Mouse (Mus musculus) hindbrain, embryonic 14.5 days (tissue): Measurements from ENCODE around the gene Ahnak2. TPM values are rescaled to one million over a fixed set of nuclear protein-coding genes. Genes with fewer than 3 reads are reported as not detected.
A peak's percentile ranks its signal among the peaks of the same experiment; 100 is the strongest.

Source experiments
- ATAC-seq: fragments of 200-750 bp; cut with Nextera tagmentation; 2 replicates; pipeline ENCODE4 v1.8.0; 2017; ENCODE audit warnings: moderate number of reproducible peaks, mild to moderate bottlenecking, moderate TSS enrichment, moderate library complexity; ENCODE audit not compliant: low FRiP score
- DNase-seq: peaks from one replicate; pipeline ENCODE4 v3.0.0-alpha.2; 2015; ENCODE audit warnings: low spot score
- H3K27ac ChIP-seq: fragments of 300-500 bp; sonication (generic); 2 replicates; pipeline ENCODE4 v1.5.1; 2014; ENCODE audit warnings: mild to moderate bottlenecking, moderate library complexity
- H3K27me3 ChIP-seq: fragments of 300-500 bp; sonication (generic); 2 replicates; pipeline ENCODE4 v1.6.1; 2014; ENCODE audit warnings: mild to moderate bottlenecking, low read length, mixed read lengths; ENCODE audit not compliant: control insufficient read depth, insufficient read depth
- H3K36me3 ChIP-seq: fragments of 300-500 bp; sonication (generic); replicated peaks from 2 replicates; pipeline ENCODE4 v1.6.1; 2014; ENCODE audit not compliant: control insufficient read depth, insufficient read depth
- H3K4me1 ChIP-seq: fragments of 300-500 bp; sonication (generic); replicated peaks from 2 replicates; pipeline ENCODE4 v1.6.1; 2014; ENCODE audit warnings: antibody characterized with exemption, low read length, mixed read lengths; ENCODE audit not compliant: control insufficient read depth, insufficient read depth
- H3K4me2 ChIP-seq: fragments of 300-500 bp; sonication (generic); replicated peaks from 2 replicates; pipeline ENCODE4 v1.6.1; 2014; ENCODE audit warnings: mild to moderate bottlenecking, moderate library complexity
- H3K4me3 ChIP-seq: fragments of 300-500 bp; sonication (generic); replicated peaks from 2 replicates; pipeline ENCODE4 v1.5.1; 2014; ENCODE audit warnings: mild to moderate bottlenecking, low read length
- H3K9ac ChIP-seq: fragments of 300-500 bp; sonication (generic); 2 replicates; pipeline ENCODE4 v1.6.1; 2014
- H3K9me3 ChIP-seq: fragments of 300-500 bp; sonication (generic); 2 replicates; pipeline ENCODE4 v1.6.1; 2016; ENCODE audit warnings: low read length; ENCODE audit not compliant: control insufficient read depth
- WGBS: fragments of 180-500 bp; shearing (Covaris S2); extraction: QIAGEN DNeasy Blood & Tissue Kit; methylation state at CpG from one replicate; pipeline ENCODE4 v1.1.7; 2014; 5-methylcytosine and 5-hydroxymethylcytosine counted together
- polyA plus RNA-seq: library from polyadenylated mRNA; unstranded; fragments of >200 nt; fragmentation: Nextera tagmentation; extraction: Ambion mirVana; gene quantifications from 2 replicates; pipeline ENCODE4 v1.2.1, GENCODE M21; 2014

The Ahnak2 gene
- polyA plus RNA-seq, 1 experiment from 2014 or later: 1.9 TPM

DNA sequence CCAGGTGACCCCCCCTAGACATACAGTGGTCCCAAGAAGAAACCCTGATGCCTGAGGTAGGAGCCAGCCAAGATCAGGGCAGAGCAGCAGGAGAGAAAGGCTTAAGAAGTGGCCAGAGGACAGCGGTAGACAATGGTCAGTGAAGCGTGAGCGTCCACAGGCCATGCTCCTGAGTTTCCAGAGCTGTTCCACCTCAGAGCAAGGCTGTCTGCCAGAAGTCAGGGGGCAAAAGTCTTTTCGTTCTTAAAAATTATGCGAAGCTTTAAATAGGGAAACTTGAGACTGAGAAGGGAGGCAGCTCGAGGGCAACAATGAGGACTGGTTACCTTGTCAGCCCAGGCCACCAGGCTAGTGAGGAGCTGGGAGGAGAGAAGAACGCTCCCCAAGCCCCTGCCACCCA, 10.9 kb upstream of the Ahnak2 start:
- DNase-seq (no peak), ATAC-seq (no peak)
- 88% methylated on average over 7 of the region's 7 CpGs for WGBS
- Histone ChIP-seq H3K9ac (no peak overlapping the region), H3K9me3 (no peaks in the 10 kb centered on the region), H3K27me3 (no peaks in the 10 kb centered on the region), H3K36me3 (peaks cover 56% of the 10 kb centered on the region), H3K4me2 (no peak overlapping the region), H3K4me3 (no peak overlapping the region), H3K4me1 (peaks cover 13% of the 10 kb centered on the region), H3K27ac (no peak overlapping the region)

DNA sequence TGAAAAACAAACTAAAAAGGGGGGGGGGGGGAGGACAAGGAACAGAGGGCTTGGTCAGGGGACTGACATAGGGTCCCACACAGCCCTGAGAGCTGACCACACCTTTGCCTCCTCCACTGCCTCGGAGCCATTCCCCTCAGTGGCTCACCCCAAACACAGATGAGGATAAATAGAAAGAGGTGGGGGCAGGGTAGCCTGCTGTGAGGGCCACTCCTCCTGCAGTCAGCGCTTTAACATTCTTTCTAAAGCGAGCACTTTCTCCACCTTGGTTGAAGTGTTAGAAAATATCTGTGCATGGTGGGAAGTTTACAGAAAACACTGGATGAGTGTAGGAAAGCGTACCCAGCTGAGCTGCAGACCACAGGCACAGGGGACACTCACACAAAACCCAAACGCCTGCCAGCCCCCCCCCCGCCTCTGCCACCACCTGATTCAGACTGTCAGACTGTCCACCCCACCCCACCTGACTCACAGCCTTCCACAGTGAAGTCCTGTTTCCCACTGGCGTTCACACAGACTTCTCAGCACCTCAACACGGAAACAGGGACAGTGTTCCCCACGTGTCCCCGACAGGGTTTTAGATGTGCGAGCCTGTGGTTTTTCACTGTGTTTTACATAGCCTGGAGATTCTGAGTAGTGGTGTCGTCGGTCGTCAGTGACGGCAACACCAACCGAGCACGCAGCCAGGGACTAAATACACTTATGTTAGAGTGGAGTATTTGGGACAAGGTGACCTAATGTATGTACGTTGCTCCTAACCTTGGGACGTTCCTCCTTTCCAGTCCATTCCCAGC, 7.8 kb upstream of the Ahnak2 start:
- Histone ChIP-seq H3K4me1 (peaks cover 17% of the 10 kb centered on the region), H3K4me3 (no peak overlapping the region), H3K27ac (no peak overlapping the region), H3K27me3 (no peaks in the 10 kb centered on the region), H3K4me2 (peak overlapping the region; percentile 90), H3K9ac (peak overlapping the region; percentile 71; the same call in 1 of the 2 replicates), H3K36me3 (peaks cover 31% of the 10 kb centered on the region), H3K9me3 (no peaks in the 10 kb centered on the region)
- no peak for ATAC-seq
- no peak for DNase-seq
- 62% methylated on average over 19 of the region's 19 CpGs for WGBS

DNA sequence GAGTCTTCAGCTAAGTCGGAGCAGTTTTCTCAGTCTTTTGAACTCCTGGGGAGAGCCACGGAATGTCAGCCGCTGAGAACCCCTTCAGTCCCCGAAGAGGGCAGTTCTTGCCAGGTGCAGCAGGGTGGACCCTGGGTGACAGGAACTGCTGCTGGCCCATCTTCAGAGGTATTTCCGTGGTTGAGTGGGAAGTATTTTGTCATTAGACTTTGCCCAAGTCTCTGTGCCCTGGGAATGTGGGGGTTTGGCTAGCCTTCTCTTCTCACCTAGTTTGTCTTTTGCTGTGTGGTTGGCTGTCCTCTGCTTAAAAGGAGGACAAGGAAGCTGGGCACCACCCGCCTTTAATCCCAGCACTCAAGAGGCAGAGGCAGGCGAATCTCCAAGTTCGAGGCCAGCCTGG, 7.2 kb upstream of the Ahnak2 start:
- Histone ChIP-seq H3K27me3 (no peaks in the 10 kb centered on the region), H3K27ac (no peak overlapping the region), H3K4me3 (peak overlapping the region; percentile 56), H3K4me2 (peak overlapping the region; percentile 90), H3K4me1 (peaks cover 17% of the 10 kb centered on the region), H3K9me3 (no peaks in the 10 kb centered on the region), H3K36me3 (peaks cover 25% of the 10 kb centered on the region), H3K9ac (peak overlapping the region; percentile 71)
- ATAC-seq: no peak
- DNase-seq: no peak
- WGBS: 26% methylated on average over 8 of the region's 8 CpGs

DNA sequence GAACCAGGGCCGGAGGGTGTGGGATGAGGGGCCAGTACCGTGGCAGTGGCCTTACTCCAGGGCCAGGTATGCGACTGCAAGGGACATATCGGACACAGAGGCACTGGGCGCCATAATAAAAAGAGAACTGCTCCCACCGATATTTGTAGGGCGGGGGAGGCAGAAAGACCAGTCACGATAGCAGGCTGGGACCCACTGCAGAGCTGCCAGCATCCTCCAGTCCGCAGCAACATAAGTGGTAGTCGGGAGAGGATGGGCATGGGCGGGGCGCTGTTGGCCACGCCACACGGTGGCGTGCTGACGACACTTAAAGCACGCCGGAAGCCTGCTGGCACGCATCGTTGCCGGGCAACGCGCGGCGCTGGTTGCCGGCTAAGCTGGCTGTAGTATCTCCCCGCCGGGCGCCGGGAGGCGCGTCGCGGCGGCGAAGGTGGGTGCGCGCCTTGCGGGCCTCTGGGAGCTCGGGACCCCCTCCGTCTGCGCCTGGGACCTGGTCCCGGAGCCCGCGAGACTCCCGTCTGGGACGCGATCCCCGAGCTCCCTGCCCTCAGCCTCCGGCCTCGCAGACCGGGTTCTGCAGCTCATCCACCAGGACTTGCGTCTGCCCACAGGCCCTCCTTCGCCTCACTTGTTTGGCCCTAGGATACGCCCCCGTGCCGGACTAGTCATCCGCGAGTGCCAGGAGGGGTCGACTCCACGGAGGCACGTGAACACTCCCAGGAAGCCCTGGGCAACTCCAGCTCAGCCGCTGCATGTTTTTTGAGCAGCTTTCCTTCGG, 6.3 kb upstream of the Ahnak2 start, which contains the start of gene Clba1:
Gene Clba1, plus strand, starts transcription at position 351 of the 778 bp plus-strand sequence.
- Histone ChIP-seq H3K27ac (peak within 1 kb of the TSS; percentile 89), H3K27me3 (no peaks in the 10 kb centered on the region), H3K36me3 (peaks cover 17% of the 10 kb centered on the region), H3K4me2 (peak within 1 kb of the TSS; percentile 90), H3K9me3 (no peaks in the 10 kb centered on the region), H3K4me1 (peaks cover 17% of the 10 kb centered on the region), H3K9ac (peak within 1 kb of the TSS; percentile 71), H3K4me3 (peak within 1 kb of the TSS; percentile 56)
- DNase-seq (peak; percentile 95), ATAC-seq (peak; percentile 94)
- WGBS: under 1% methylated on average over 62 of the region's 64 CpGs

DNA sequence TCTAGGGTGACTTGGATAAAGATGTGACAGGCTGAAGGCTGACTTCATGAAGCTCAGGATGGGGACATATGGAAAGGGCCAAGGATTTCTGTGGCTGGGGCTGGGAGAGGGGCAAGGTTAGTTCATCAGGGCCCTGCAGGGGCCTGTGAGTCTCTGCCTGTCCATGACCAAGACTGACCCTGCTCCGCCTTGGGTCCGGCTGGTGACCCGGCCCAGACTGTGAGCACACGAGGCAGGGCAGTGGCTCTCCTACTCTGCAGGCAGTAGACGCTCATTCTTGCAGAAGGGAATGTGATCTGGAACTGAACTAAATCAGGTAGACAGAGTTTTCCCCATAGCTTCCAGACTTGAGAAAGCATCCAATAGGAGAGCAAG, 5.7 kb upstream of the Ahnak2 start:
- Histone ChIP-seq H3K9ac (peak overlapping the region; percentile 71), H3K27ac (peak overlapping the region; percentile 89), H3K4me2 (peak overlapping the region; percentile 90), H3K9me3 (no peaks in the 10 kb centered on the region), H3K4me3 (peak overlapping the region; percentile 56), H3K27me3 (no peaks in the 10 kb centered on the region), H3K36me3 (peaks cover 13% of the 10 kb centered on the region), H3K4me1 (peaks cover 17% of the 10 kb centered on the region)
- 60% methylated on average over 5 of the region's 5 CpGs for WGBS
- DNase-seq (no peak), ATAC-seq (peak; percentile 18)

DNA sequence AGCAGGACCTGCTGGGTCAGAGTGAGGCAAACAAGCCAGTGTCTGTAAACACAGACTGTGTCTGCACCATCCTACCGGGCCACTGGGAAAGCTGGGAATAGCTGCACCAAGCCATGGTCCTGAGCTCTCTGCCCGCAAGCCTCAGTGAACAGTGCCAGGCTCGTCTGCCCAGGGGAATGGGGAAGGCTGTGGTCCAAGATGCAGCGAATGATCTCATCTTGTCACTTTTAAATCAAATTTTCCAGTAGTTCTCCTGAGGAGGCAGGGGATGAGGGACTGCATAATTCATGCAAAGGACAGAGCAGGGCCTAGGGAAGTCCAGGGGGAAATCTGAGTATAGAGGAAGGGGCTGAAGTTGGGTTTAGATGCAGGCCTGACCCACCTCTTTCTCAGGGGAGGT, 5.3 kb upstream of the Ahnak2 start:
- peaks cover 17% of the 10 kb centered on the region for H3K4me1 ChIP-seq
- WGBS: 77% methylated on average over 4 of the region's 4 CpGs
- H3K4me2 ChIP-seq: peak overlapping the region; percentile 90
- no peaks in the 10 kb centered on the region for H3K9me3 ChIP-seq
- DNase-seq: no peak
- peaks cover 9% of the 10 kb centered on the region for H3K36me3 ChIP-seq
- H3K4me3 ChIP-seq: no peak overlapping the region
- H3K27me3 ChIP-seq: no peaks in the 10 kb centered on the region
- peak overlapping the region; percentile 71 for H3K9ac ChIP-seq
- H3K27ac ChIP-seq: peak overlapping the region; percentile 89; the same call in 1 of the 2 replicates
- ATAC-seq: no peak

DNA sequence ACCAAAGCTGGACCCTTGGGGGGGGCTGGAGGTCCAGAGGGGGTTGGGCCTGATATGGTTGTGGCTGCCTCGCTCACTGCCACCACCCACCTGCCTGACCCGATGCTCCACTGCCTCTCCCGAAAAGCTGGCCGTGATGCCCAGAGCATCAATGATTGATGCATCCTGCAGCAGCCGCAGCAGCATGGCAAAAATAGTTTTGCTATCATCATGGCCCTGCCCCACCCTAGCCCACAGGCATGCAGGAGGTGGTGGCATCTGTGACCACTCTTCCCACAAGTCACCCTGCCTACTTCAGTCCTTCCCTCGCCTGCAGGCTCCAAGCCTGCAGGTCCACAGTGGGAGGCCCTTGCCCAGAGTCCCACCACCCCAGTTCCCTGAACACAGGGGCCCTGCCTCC, 3.6 kb upstream of the Ahnak2 start:
- no peak for DNase-seq
- no peak for ATAC-seq
- Histone ChIP-seq H3K4me3 (no peak overlapping the region), H3K27me3 (peaks cover 10% of the 10 kb centered on the region), H3K4me2 (no peak overlapping the region), H3K9ac (no peak overlapping the region), H3K27ac (no peak overlapping the region), H3K36me3 (no peaks in the 10 kb centered on the region; the same call in 1 of the 2 replicates), H3K4me1 (peaks cover 25% of the 10 kb centered on the region), H3K9me3 (no peaks in the 10 kb centered on the region)
- WGBS: 82% methylated on average over 6 of the region's 6 CpGs

DNA sequence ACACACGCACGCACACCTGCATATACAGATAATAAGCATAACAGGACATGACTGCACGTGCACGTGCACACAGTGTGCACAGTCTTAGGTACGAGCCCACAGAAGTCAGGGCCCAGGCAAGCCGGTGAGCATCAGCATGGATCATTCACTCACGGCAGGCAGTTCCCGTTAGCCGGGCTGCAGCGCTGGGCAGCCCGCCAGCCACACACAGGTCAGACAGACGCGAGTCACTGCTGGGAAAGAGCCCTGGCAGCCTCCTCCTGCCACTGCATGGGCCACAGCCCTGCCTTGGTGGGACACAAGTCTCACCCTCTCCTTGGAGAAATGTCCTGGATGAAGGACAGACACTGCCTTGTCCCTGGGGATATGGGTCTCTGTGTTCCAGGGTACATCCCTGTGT, 1.6 kb upstream of the Ahnak2 start:
- H3K4me1 ChIP-seq: peaks cover 14% of the 10 kb centered on the region
- DNase-seq: no peak
- ATAC-seq: no peak
- H3K36me3 ChIP-seq: no peaks in the 10 kb centered on the region
- no peak overlapping the region for H3K9ac ChIP-seq
- no peak overlapping the region for H3K4me3 ChIP-seq
- H3K4me2 ChIP-seq: no peak overlapping the region
- H3K27ac ChIP-seq: no peak overlapping the region
- H3K27me3 ChIP-seq: peaks cover 14% of the 10 kb centered on the region
- 49% methylated on average over 13 of the region's 13 CpGs for WGBS
- H3K9me3 ChIP-seq: no peaks in the 10 kb centered on the region

DNA sequence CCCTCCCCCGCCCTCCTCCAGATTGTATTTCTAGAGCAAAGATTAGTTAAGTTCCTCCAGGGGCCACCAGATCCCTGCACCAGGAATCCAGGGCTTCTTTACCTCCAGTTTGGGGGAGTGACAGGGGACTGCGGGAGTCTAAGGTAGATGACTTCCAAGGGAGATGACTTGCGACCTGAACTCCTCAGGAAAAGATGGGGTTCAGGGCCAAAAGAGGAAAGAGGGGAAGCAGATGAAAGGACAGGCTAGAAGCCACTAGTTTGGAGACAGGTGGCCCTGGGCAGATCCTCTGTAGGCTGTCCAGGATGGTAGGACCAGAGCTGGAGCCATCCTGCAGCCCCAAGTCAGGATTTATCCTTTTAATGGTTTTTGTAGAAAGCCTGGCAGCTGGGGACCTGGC, 460 bp upstream of the Ahnak2 start:
- Histone ChIP-seq H3K36me3 (no peaks in the 10 kb centered on the region), H3K27me3 (peaks cover 14% of the 10 kb centered on the region), H3K9me3 (no peaks in the 10 kb centered on the region), H3K9ac (no peak overlapping the region), H3K4me2 (peak overlapping the region; percentile 100; the same call in 1 of the 2 replicates), H3K4me3 (no peak overlapping the region), H3K4me1 (peaks cover 12% of the 10 kb centered on the region; the same call in 1 of the 2 replicates), H3K27ac (no peak overlapping the region)
- DNase-seq: no peak
- 37% methylated on average over 3 of the region's 3 CpGs for WGBS
- no peak for ATAC-seq
